Mouse (Mus musculus) forebrain, embryonic 13.5 days (tissue): ENCODE results near the gene Aipl1. TPM values are rescaled to one million over a fixed set of nuclear protein-coding genes. Genes with fewer than 3 reads are reported as not detected.

Experiments
- ATAC-seq: fragments of 200-750 bp; cut with Nextera tagmentation; 2 replicates; pipeline ENCODE4 v1.8.0; 2017
- H3K27ac ChIP-seq: fragments of 300-500 bp; sonication (generic); 2 replicates; pipeline ENCODE4 v1.5.1; 2015; ENCODE audit warnings: inconsistent platforms, mild to moderate bottlenecking, moderate library complexity
- H3K27me3 ChIP-seq: fragments of 300-500 bp; sonication (generic); 2 replicates; pipeline ENCODE4 v1.6.1; 2015; ENCODE audit warnings: mild to moderate bottlenecking, inconsistent platforms
- H3K36me3 ChIP-seq: fragments of 300-500 bp; sonication (generic); 2 replicates; pipeline ENCODE4 v1.6.1; 2015; ENCODE audit warnings: mild to moderate bottlenecking, inconsistent platforms; ENCODE audit not compliant: poor library complexity, severe bottlenecking
- H3K4me1 ChIP-seq: fragments of 300-500 bp; sonication (generic); 2 replicates; pipeline ENCODE4 v1.6.1; 2015; ENCODE audit warnings: inconsistent platforms
- H3K4me2 ChIP-seq: fragments of 300-500 bp; sonication (generic); 2 replicates; pipeline ENCODE4 v1.6.1; 2015; ENCODE audit warnings: inconsistent platforms, mild to moderate bottlenecking, moderate library complexity
- H3K4me3 ChIP-seq: fragments of 300-500 bp; sonication (generic); 2 replicates; pipeline ENCODE4 v1.5.1; 2015; ENCODE audit warnings: mild to moderate bottlenecking, inconsistent platforms
- H3K9ac ChIP-seq: fragments of 300-500 bp; sonication (generic); 2 replicates; pipeline ENCODE4 v1.6.1; 2015; ENCODE audit warnings: mild to moderate bottlenecking, inconsistent platforms
- H3K9me3 ChIP-seq: fragments of 300-500 bp; sonication (generic); replicated peaks from 2 replicates; pipeline ENCODE4 v1.6.1; 2016; ENCODE audit warnings: inconsistent platforms
- WGBS: fragments of 180-500 bp; shearing (Covaris S2); methylation state at CpG from one replicate; pipeline ENCODE4 v1.1.7; 2015; 5-methylcytosine and 5-hydroxymethylcytosine counted together
- polyA plus RNA-seq: library from polyadenylated mRNA; unstranded; fragments of >200 nt; fragmentation: Nextera tagmentation; extraction: Ambion mirVana; gene quantifications from 2 replicates; pipeline ENCODE4 v1.2.1, GENCODE M21; 2015

Aipl1 gene
- polyA plus RNA-seq, 1 experiment from 2014 or later, result 0.23 TPM

DNA sequence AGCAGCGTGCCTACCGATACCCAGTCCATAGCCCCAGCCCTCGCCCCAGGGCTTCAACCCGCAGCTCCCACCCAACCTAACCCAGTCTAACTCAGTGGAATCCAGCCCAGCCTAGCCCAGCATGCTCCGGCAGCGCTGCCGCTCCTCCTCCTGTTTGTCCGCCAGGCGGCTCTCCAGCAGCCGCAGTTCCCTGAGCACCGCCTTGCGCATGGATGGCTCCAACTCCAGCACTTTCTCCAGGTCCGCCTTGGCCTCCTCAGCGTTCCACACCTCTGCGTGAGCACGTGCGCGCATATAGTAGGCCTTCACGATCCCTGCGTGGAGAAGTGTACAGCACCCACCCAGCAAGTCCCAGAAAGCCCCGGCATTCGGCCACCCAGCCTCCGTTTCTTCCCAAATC lies 8.2 kb downstream of the Aipl1 start:
- Histone ChIP-seq H3K4me2 (no peak overlapping the region), H3K4me3 (no peak overlapping the region), H3K27me3 (peaks cover 17% of the 10 kb centered on the region), H3K9me3 (no peaks in the 10 kb centered on the region), H3K9ac (no peak overlapping the region), H3K4me1 (0 out of 2 replicates have a peak, but pooled peaks cover 6% of the 10 kb centered on the region), H3K36me3 (no peaks in the 10 kb centered on the region), H3K27ac (no peak overlapping the region)
- ATAC-seq, result peak; percentile 50; the same call in 1 of the 2 replicates
- WGBS, result 19% methylated on average over 23 of the region's 23 CpGs

DNA sequence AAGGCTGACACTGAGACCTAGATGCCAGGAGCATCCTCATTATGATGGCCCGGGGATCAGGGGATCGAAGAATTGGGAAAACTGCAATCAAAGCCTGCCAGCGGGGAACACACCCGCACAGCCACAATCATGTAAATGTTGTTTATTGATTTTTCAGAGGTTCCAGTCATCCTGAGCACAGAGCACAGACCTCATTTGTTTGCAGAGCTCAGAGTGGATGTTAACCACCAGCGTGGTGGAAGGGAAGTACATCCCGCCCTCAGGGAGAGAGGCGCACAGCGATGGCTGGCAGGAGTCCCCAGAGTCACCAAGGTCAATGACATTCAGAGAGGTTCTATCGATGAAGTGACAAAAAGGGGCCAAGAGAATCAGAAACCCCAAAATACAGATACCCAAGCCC lies 9.5 kb downstream of the Aipl1 start:
- Histone ChIP-seq H3K27me3 (peaks cover 17% of the 10 kb centered on the region), H3K4me3 (no peak overlapping the region), H3K4me1 (peaks cover 11% of the 10 kb centered on the region; the same call in 1 of the 2 replicates), H3K9ac (no peak overlapping the region), H3K27ac (no peak overlapping the region), H3K9me3 (no peaks in the 10 kb centered on the region), H3K4me2 (no peak overlapping the region), H3K36me3 (no peaks in the 10 kb centered on the region)
- no peak for ATAC-seq
- WGBS, result 89% methylated on average over 9 of the region's 9 CpGs

DNA sequence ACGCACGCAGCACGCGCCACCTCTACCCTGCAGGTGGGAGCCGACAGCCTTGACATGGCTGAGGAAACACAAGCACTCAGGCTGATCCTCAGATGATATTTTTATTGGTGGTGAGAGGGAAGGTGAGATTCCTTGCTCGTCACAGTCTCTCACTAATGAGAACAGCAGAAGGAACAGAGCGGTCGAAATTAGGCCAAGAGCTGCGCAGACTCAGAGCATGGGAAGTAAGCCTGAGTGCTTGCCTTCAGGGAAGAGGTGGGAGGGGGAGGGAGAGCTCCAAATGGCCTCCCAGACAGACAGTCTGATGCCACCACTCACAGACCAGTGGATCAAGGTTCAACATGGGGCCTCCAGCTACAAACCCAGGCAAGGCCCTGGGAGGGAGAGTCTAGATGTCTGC lies 10.8 kb downstream of the Aipl1 start:
- no peak for ATAC-seq
- Histone ChIP-seq H3K4me2 (no peak overlapping the region), H3K9me3 (no peaks in the 10 kb centered on the region), H3K36me3 (no peaks in the 10 kb centered on the region), H3K4me3 (no peak overlapping the region), H3K4me1 (peaks cover 11% of the 10 kb centered on the region; the same call in 1 of the 2 replicates), H3K27ac (no peak overlapping the region), H3K9ac (no peak overlapping the region), H3K27me3 (peaks cover 17% of the 10 kb centered on the region)
- 91% methylated on average over 9 of the region's 9 CpGs for WGBS

DNA sequence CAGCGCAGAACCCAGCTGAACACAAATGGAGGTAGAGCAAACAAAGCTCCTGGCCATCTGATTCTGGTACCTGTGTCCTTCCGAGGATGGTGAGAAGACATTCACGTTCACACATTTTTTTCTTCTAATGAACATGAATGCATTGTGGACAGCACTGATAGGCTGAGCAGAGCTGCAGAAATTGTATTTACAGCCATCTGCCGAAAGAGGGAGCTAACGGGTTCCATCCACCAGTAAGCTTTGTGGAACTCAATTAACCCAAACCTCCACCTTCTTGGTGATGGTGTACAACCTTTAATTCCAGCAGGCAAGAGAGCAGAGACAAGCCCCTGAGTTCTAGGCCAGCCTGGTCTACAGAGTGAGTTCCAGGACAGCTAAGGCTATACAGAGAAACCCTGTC lies 11.5 kb downstream of the Aipl1 start:
- Histone ChIP-seq H3K4me2 (no peak overlapping the region), H3K4me3 (no peak overlapping the region), H3K36me3 (no peaks in the 10 kb centered on the region), H3K4me1 (peaks cover 11% of the 10 kb centered on the region; the same call in 1 of the 2 replicates), H3K27ac (no peak overlapping the region), H3K9ac (no peak overlapping the region), H3K9me3 (no peaks in the 10 kb centered on the region), H3K27me3 (peaks cover 17% of the 10 kb centered on the region)
- no peak for ATAC-seq
- 43% methylated on average over 5 of the region's 5 CpGs for WGBS

DNA sequence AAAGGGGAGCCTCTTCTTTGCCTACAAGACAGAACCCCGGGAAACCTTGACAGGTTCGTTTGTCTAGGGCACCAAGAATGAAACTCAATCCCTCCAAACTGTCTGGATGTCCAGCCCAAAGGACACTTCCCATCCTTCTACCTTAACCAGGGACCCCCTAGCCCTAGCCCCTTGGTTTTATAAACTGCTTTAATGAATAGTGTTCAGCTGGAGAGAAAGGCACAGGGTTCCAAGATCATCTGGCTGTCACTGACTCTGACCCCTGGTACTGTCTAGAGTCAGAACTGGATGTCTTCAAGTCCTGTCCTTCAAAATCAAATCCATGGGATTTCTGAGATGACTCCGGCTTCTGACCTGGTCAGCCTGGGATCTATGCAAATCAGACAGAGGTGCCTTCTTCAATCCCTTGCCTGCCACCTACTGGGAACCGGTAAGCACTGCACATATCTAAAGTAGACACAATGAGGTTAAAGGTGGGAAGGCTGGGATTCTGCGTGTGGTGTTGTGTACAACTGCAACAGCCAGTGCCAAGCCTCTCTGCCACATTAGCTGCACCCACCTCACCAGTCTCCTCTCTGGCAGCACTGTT lies 13.0 kb downstream of the Aipl1 start:
- Histone ChIP-seq H3K9me3 (no peaks in the 10 kb centered on the region), H3K4me2 (no peak overlapping the region), H3K4me3 (no peak overlapping the region), H3K27ac (no peak overlapping the region), H3K27me3 (peaks cover 14% of the 10 kb centered on the region), H3K9ac (no peak overlapping the region), H3K36me3 (no peaks in the 10 kb centered on the region), H3K4me1 (peaks cover 9% of the 10 kb centered on the region; the same call in 1 of the 2 replicates)
- ATAC-seq, result 0 out of 2 replicates have a peak, but pooled peaks have one; percentile 31
- WGBS, result 23% methylated on average over 5 of the region's 5 CpGs

DNA sequence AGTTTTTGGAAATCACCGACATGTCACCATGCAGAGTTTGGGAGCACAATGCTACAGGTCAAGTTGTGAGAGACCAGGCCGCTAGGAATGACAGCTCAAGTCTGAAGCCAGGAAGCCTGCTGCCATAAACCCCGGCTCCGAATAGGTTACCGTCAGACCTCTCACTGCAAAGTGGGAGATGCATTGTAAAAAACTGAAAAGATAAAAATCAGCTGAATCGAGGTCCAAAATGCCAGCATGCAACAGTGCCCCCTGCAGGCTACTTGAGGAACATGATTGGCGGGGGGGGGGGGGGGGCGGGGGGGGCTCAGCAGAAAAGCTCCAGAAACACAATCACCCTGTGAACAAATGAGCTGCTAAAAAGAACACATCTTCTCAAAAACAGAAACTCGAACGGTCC lies 13.7 kb downstream of the Aipl1 start:
- no peak overlapping the region for H3K27ac ChIP-seq
- WGBS, result 35% methylated on average over 9 of the region's 10 CpGs

DNA sequence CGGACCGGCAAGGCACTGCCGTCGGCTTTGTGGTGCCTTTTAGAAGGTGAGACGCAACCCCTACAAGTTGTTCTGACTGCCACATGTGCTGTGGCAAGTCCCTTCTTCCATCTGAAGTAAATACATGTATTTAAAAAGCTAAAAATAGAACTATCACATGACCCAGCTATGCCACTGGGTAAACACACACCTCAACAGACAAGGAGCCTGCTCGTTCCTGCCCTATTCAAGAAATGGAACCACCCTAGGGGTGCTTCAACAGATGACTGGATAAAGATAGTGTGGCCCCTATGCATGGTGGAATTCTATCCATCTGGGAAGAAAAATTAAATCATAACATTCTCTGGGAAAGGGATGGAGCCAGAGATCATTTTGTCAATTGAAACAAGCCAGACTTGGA lies 14.5 kb downstream of the Aipl1 start:
- Histone ChIP-seq H3K9me3 (no peaks in the 10 kb centered on the region), H3K9ac (no peak overlapping the region), H3K36me3 (no peaks in the 10 kb centered on the region), H3K27me3 (peaks cover 6% of the 10 kb centered on the region; the same call in 1 of the 2 replicates), H3K4me3 (no peak overlapping the region), H3K27ac (no peak overlapping the region), H3K4me1 (peaks cover 12% of the 10 kb centered on the region), H3K4me2 (no peak overlapping the region)
- no peak for ATAC-seq
- WGBS, result 88% methylated on average over 6 of the region's 6 CpGs

More for the DNA sequence above, 13.7 kb downstream of the Aipl1 start:
- Histone ChIP-seq H3K9ac (no peak overlapping the region), H3K4me3 (no peak overlapping the region), H3K36me3 (no peaks in the 10 kb centered on the region), H3K4me2 (no peak overlapping the region), H3K9me3 (no peaks in the 10 kb centered on the region), H3K27me3 (peaks cover 7% of the 10 kb centered on the region; the same call in 1 of the 2 replicates), H3K4me1 (peaks cover 7% of the 10 kb centered on the region)
- ATAC-seq, result no peak

DNA sequence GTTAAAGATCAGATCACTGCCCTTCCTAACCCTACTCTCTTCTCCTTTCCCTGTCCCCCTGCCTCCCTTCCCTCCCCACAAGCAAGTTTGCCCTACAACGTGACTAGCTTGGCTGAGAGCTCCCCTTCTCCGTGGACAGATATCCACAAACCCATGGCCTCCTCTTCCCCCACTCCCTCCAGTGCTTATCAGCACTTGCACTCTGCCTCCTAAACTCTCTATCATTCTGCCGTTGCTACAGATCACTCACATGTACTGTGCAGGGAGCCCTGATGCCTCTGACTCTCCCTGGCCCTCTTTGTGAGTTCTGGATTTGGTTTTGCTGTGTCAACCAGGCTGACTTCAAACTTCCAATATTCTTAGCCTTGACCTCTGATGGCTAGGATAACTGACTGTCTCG lies 16.3 kb downstream of the Aipl1 start:
- H3K4me1 ChIP-seq, result peaks cover 23% of the 10 kb centered on the region
- H3K4me2 ChIP-seq, result no peak overlapping the region
- no peaks in the 10 kb centered on the region for H3K36me3 ChIP-seq
- H3K9me3 ChIP-seq, result no peaks in the 10 kb centered on the region
- H3K4me3 ChIP-seq, result no peak overlapping the region
- WGBS, result 88% methylated on average over 4 of the region's 4 CpGs
- H3K9ac ChIP-seq, result no peak overlapping the region
- no peak for ATAC-seq
- no peaks in the 10 kb centered on the region for H3K27me3 ChIP-seq
- no peak overlapping the region for H3K27ac ChIP-seq

DNA sequence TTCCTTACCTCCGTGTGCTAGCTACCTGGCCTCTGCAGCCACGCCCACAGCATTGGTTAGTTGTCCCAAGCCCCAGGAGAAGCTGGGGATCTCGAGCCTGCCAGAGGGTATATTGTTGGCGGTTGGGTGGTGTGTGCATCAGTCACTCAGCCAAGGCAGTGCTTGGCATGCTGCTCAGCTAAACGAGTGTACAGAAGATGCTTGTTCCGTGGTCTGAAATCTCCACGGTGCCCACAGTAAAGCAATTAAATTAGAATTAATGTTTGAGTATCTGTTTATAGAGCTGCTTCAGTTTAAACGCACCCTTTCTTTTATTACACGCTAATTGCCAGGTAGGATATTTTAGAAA lies 20.1 kb downstream of the Aipl1 start:
- no peak overlapping the region for H3K4me2 ChIP-seq
- H3K36me3 ChIP-seq, result no peaks in the 10 kb centered on the region
- 62% methylated on average over 9 of the region's 9 CpGs for WGBS
- no peaks in the 10 kb centered on the region for H3K27me3 ChIP-seq
- H3K27ac ChIP-seq, result no peak overlapping the region
- ATAC-seq, result no peak
- peaks cover 42% of the 10 kb centered on the region for H3K4me1 ChIP-seq
- no peaks in the 10 kb centered on the region for H3K9me3 ChIP-seq
- H3K9ac ChIP-seq, result no peak overlapping the region
- no peak overlapping the region for H3K4me3 ChIP-seq

DNA sequence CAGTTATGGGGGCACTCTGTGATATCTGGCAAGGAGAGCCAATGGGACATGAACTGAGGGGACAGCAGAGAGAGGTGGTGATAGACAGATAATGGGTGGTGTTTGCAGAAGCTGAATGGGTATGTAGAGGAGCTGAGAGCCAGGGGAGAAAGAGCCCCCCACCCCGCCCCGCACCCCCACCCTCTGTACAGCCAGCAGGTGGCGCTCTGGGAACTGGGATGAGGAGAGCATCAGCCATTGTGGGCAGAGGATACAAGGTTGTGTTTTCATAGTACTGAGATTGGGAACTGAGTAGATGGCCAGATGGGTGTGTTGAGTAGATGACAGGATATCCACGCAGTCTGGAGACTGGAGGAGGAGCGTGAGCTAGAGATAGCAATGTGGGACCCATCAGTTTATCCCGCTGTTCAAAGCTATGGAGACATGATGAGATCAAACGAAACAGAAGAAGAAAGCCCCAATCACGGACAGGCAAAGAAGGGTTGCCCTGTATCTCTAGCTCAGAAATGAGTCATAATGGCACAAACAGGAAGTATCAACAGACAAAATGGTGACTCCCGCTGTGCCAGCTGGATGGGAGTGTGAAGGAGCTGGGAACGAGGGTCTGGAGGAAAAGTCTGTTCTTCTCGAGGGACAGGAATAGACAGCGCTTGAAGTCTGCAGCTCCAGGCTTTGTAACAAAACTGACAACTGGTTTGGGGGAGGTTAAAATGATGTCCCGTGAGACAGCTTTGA lies 20.6 kb downstream of the Aipl1 start:
- WGBS, result 83% methylated on average over 13 of the region's 13 CpGs
- no peaks in the 10 kb centered on the region for H3K36me3 ChIP-seq
- H3K4me3 ChIP-seq, result no peak overlapping the region
- no peaks in the 10 kb centered on the region for H3K27me3 ChIP-seq
- no peak for ATAC-seq
- no peak overlapping the region for H3K4me2 ChIP-seq
- no peak overlapping the region; the same call in 1 of the 2 replicates for H3K27ac ChIP-seq
- H3K9me3 ChIP-seq, result no peaks in the 10 kb centered on the region
- H3K4me1 ChIP-seq, result peaks cover 47% of the 10 kb centered on the region
- H3K9ac ChIP-seq, result no peak overlapping the region

DNA sequence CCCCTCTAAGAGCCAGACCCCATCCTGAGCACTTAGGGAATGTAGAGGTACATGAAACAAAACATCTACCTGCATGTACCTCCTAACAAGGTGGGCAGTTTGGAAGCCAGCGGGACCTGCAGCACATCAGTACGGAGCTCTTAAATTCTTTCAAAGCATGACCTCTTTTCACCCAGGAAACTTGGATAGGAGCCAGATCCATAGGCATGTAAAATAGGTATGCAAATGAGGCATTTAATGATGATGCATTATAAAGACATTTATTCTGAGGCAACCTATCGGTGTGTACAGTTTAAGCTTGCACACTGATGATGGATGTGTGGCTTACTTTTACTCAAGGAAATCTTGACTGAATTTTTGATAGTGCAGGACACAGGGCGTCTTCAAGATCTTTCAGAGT lies 22.6 kb downstream of the Aipl1 start:
- no peaks in the 10 kb centered on the region for H3K27me3 ChIP-seq
- no peaks in the 10 kb centered on the region for H3K9me3 ChIP-seq
- no peak overlapping the region for H3K4me2 ChIP-seq
- 32% methylated on average over 4 of the region's 4 CpGs for WGBS
- H3K27ac ChIP-seq, result no peak overlapping the region
- ATAC-seq, result no peak
- no peak overlapping the region for H3K9ac ChIP-seq
- no peak overlapping the region for H3K4me3 ChIP-seq
- peaks cover 67% of the 10 kb centered on the region for H3K4me1 ChIP-seq
- H3K36me3 ChIP-seq, result no peaks in the 10 kb centered on the region

DNA sequence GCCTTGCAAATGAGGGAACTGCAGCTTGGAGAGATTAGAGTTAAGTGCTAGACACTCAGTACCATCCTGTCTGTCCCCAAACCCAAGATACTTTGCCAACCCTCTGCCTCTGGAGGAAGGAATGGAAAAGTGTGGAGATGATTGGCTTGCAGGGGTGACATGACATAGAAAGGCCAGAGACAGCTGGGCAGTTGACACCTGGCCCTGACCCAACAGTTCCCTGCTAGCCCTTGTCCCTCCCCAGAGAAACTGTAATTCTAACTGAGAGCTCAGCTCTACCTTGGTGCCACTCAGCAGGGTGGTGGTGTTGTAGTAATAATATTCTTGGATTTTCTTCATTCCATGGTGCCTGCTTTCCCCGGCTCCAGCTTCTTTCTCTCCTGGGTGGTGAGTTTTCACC lies 25.4 kb downstream of the Aipl1 start:
- no peaks in the 10 kb centered on the region for H3K27me3 ChIP-seq
- no peak overlapping the region for H3K4me3 ChIP-seq
- H3K9me3 ChIP-seq, result no peaks in the 10 kb centered on the region
- peaks cover 53% of the 10 kb centered on the region for H3K4me1 ChIP-seq
- peak; percentile 29; the same call in 1 of the 2 replicates for ATAC-seq
- peak overlapping the region; percentile 66 for H3K27ac ChIP-seq
- no peaks in the 10 kb centered on the region for H3K36me3 ChIP-seq
- H3K9ac ChIP-seq, result no peak overlapping the region
- peak overlapping the region; percentile 6; the same call in 1 of the 2 replicates for H3K4me2 ChIP-seq
- 57% methylated on average over 1 of the region's 1 CpGs for WGBS
